Mouse (Mus musculus) B cell, adult 2 months (primary cell): ENCODE data around the gene Strbp.

Source experiments
- DNase-seq, 2 experiments: peaks; one replicate each; pipeline ENCODE4 v3.0.0; 2022

The Strbp gene

GRCm38 (mm10) chr2:37703230-37703954, at the start of gene Strbp:
TSS of gene Strbp (minus strand) at chr2:37703859.
- DNase-seq, result peak; percentile 98 to 99

GRCm38 (mm10) chr2:37751114-37751513, 47.5 kb upstream of the Strbp start:
- no peak for DNase-seq

- peak; percentile 42 to 47 for DNase-seq
Measured at GRCm38 (mm10) chr2:37749323-37749722, 45.7 kb upstream of the Strbp start.

- DNase-seq, result no peak
Measured at GRCm38 (mm10) chr2:37748442-37749066, 44.9 kb upstream of the Strbp start.

- DNase-seq, result no peak
Measured at GRCm38 (mm10) chr2:37747909-37748308, 44.2 kb upstream of the Strbp start.

GRCm38 (mm10) chr2:37746293-37747049, 42.8 kb upstream of the Strbp start:
- DNase-seq, result peak; percentile 34 to 42

GRCm38 (mm10) chr2:37744773-37745395, 41.2 kb upstream of the Strbp start:
- no peak for DNase-seq

GRCm38 (mm10) chr2:37741806-37742554, 38.3 kb upstream of the Strbp start:
- DNase-seq, result no peak

- peak in 1 of 2 experiments; percentile 31 for DNase-seq
Measured at GRCm38 (mm10) chr2:37735807-37736188, 32.1 kb upstream of the Strbp start.

GRCm38 (mm10) chr2:37734979-37735806, 31.5 kb upstream of the Strbp start:
- no peak for DNase-seq

- peak; percentile 60 to 61 for DNase-seq
Measured at GRCm38 (mm10) chr2:37731241-37731801, 27.7 kb upstream of the Strbp start.

- DNase-seq, result no peak
Measured at GRCm38 (mm10) chr2:37724231-37724630, 20.6 kb upstream of the Strbp start.

- DNase-seq, result no peak
Measured at GRCm38 (mm10) chr2:37723501-37724090, 19.9 kb upstream of the Strbp start.

GRCm38 (mm10) chr2:37722674-37723465, 19.2 kb upstream of the Strbp start:
- no peak for DNase-seq

GRCm38 (mm10) chr2:37716266-37716665, 12.6 kb upstream of the Strbp start:
- DNase-seq, result peak; percentile 26 to 36

- peak; percentile 31 to 34 for DNase-seq
Measured at GRCm38 (mm10) chr2:37715364-37715763, 11.7 kb upstream of the Strbp start.

- DNase-seq, result no peak
Measured at GRCm38 (mm10) chr2:37713100-37713499, 9.4 kb upstream of the Strbp start.

GRCm38 (mm10) chr2:37708835-37709234, 5.2 kb upstream of the Strbp start:
- no peak for DNase-seq

GRCm38 (mm10) chr2:37704141-37704760, 592 bp upstream of the Strbp start:
- DNase-seq, result peak; percentile 15 to 17
